Mouse (Mus musculus) CD4-positive, CD25-positive, alpha-beta regulatory T cell, adult 2 months (primary cell): ENCODE measurements around the gene Myo15.
"Not testable (repeated sequence)": the region's sequence is repeated elsewhere in the genome, so short reads cannot be mapped to it uniquely, and the experiment has no call there.

Experiments
- DNase-seq: peaks from one replicate; pipeline ENCODE4 v3.0.0-alpha.2; 2012; ENCODE audit warnings: low read depth, low spot score

Gene Myo15

DNA sequence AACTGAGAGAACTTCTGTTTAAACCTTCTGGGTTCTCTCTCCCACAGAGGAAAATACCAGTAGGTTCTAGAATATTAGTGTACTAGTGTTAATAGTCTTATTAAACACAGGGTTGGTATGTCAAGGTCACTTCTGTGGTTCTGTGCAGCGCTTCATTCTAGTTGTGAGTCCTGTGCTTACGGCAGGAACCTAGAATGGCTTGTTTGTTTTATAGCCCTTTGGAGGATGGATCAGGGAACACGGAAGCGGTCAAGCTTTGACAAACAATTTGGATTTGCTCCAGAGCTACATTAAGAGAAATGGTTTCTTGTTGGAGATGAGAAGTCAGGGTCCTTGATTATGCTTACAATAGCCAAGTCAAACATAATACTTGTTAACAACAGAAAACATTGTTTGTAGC lies 76.3 kb downstream of the Myo15 start:
- no peak for DNase-seq

DNA sequence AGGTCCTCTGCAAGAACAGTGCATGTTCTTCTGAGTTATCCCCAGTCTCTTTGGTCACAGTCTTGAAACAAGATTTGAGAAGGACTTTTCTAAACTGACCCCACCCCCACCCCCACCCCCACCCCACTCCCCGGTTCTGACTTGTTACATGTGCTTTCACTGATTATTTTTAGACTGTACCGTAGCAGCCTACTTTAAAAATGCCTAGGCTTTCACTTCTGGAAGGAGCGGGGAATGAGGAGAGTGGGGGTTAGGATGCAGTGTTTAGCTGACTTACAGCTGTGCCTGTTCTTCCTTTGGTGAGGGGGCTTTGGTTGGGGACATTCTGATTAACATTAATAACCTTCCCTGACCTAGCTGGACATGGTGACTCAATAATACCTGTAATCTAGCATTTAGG lies 79.0 kb downstream of the Myo15 start:
- no peak for DNase-seq

DNA sequence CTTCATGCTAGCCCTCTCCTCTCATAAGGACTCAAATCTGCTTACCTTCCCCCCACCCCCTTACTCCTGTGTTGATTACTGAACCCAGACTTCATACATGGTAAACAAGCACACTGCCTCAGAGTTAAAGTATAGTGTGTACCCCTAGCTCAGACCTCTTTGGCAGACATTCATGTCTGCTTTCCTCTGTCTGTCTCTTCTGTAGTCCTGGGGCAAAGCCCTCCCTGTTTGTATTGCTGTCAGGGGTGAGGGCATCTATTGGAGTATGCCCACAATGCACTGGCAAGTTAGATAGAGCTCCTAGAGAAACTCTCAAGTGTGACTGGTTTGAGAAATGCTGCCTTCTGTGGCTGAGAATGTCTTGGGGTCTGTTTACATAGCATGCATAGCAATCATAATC lies 84.0 kb downstream of the Myo15 start:
- DNase-seq = no peak

DNA sequence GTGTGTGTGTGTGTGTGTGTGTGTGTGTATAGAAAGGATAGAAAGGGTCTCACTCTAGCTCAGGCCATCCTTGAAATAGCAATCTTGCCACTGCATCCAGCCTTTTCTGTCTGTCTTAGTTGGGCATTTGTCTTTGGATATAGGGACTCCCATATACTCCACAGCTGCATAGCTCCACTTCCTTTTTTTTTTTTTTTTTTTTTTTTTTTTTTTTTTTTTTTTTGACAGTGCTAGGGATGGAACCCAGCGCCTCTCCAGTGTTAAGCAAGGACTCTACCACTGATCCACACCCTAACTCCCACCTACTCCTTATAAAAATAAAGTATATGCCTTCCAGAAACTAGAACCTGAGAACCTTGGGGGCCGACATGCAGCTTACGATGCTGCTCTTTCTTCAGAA lies 88.5 kb downstream of the Myo15 start:
- DNase-seq = no peak

DNA sequence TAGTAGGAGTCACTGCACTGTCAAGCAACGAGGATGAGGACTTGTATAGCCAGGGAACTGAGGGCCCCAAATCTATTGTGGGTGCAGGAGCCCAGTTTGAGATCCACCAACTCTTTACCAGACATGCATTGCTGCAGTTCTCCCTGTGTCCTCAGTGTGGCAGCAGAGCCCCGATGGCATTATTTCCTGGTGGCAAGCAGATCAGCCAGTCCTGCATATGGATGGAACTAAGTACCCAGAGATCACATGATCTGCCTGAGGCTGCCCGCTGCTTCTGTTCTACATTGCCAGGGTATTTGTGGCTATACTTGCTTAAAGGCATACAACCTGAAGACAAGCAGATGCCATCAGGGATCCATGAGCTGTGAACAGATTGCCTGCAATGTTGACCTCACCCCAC lies 90.2 kb downstream of the Myo15 start:
- DNase-seq = peak; percentile 70

DNA sequence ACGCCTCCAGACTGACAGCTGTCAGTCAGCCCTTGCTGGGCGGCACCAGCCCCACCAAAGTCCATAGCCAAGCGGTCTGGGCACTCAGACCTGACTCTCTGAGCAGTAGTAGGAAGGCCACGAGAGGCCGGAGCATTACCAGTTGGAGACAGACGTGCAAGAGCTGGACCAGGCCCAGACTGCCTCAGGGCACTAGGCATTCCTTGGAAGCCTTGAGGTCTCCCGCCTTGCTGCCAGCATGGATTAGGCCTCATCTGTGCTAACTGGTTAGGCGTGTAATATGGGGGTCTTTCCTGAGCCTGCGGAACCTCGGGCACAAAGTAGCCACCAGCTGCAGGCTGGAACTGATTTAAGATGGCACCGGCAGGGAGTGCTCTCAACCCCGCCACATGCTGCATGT lies 104.9 kb downstream of the Myo15 start:
- DNase-seq = not testable (repeated sequence)
